In genomic region chr9:122902717-122903535, GRCm38 (mm10) we compare ENCODE assay signal across 9 mouse cellular contexts. TPM values are rescaled to one million over a fixed set of nuclear protein-coding genes. Genes with fewer than 3 reads are reported as not detected.
A peak's percentile ranks its signal among the peaks of the same experiment; 100 is the strongest.
DNase-seq lines count a peak whose midpoint lies in the region; ATAC-seq and TF ChIP-seq lines count a peak whose summit lies in the region.
"Had no signal": no experiment of that assay in that cellular context is flagged by ENCODE, and none has a peak within 500 bp of the region (broad histone marks: within the 10 kb centered on the region; RNA-seq: fewer than 3 reads in every experiment).

No protein-coding gene starts in this region.

- ATAC-seq in forebrain, embryonic 11.5 days (replicated peaks; ENCODE audit: low FRiP score) = peak; percentile 99
- ATAC-seq in heart, embryonic 13.5 days (ENCODE audit: extremely low read depth, insufficient number of reproducible peaks, low FRiP score, low TSS enrichment) = peak; percentile 68
- peak; percentile 99 for ATAC-seq in kidney, postnatal 0 days (replicated peaks; ENCODE audit: low FRiP score, low read depth)
- ATAC-seq in liver, embryonic 13.5 days (ENCODE audit: low read depth) = 0 out of 2 replicates have a peak, but pooled peaks have one; percentile 15
- ATAC-seq in neural tube, embryonic 11.5 days (ENCODE audit: insufficient read depth, low FRiP score, low TSS enrichment) = peak; percentile 98

- H3K9ac ChIP-seq in forebrain, embryonic 11.5 days (ENCODE audit: low read length) = peak overlapping the region; percentile 89
- H3K9ac ChIP-seq in heart, embryonic 13.5 days = peak overlapping the region; percentile 78
- H3K9ac ChIP-seq in kidney, postnatal 0 days (ENCODE audit: low read depth, low read length) = peak overlapping the region; percentile 75
- no peak overlapping the region for H3K9ac ChIP-seq in liver, embryonic 13.5 days
- H3K9ac ChIP-seq in neural tube, embryonic 11.5 days (ENCODE audit: low read length) = peak overlapping the region; percentile 93

- no peaks in the 10 kb centered on the region for H3K36me3 ChIP-seq in forebrain, embryonic 11.5 days (ENCODE audit: control insufficient read depth, insufficient read depth, low read length)
- peaks cover 14% of the 10 kb centered on the region for H3K36me3 ChIP-seq in heart, embryonic 13.5 days
- H3K36me3 ChIP-seq in kidney, postnatal 0 days (ENCODE audit: insufficient read depth, low read length) = no peaks in the 10 kb centered on the region
- no peaks in the 10 kb centered on the region for H3K36me3 ChIP-seq in liver, embryonic 13.5 days
- peaks cover 5% of the 10 kb centered on the region for H3K36me3 ChIP-seq in neural tube, embryonic 11.5 days (ENCODE audit: control insufficient read depth, insufficient read depth, low read length)

- no peak for TF ChIP-seq CTCF in kidney, postnatal 0 days (IDR thresholded peaks at IDR 0.05; ENCODE audit: low read depth)

- H3K4me1 ChIP-seq in forebrain, embryonic 11.5 days (replicated peaks; ENCODE audit: control insufficient read depth, insufficient read depth, low read length) = peaks cover 2% of the 10 kb centered on the region; the same call in 1 of the 2 replicates
- H3K4me1 ChIP-seq in heart, embryonic 13.5 days = peaks cover 3% of the 10 kb centered on the region; the same call in 1 of the 2 replicates
- 0 out of 2 replicates have a peak, but pooled peaks cover 2% of the 10 kb centered on the region for H3K4me1 ChIP-seq in kidney, postnatal 0 days (replicated peaks; ENCODE audit: insufficient read depth, low read length)
- no peaks in the 10 kb centered on the region for H3K4me1 ChIP-seq in liver, embryonic 13.5 days (replicated peaks)
- H3K4me1 ChIP-seq in neural tube, embryonic 11.5 days (ENCODE audit: control insufficient read depth, insufficient read depth, low read length) = no peaks in the 10 kb centered on the region

- 14% methylated on average over 32 of the region's 32 CpGs for WGBS in forebrain, embryonic 11.5 days
- WGBS in heart, embryonic 13.5 days = 13% methylated on average over 32 of the region's 32 CpGs
- WGBS in kidney, postnatal 0 days = 11% methylated on average over 32 of the region's 32 CpGs
- 20% methylated on average over 32 of the region's 32 CpGs for WGBS in liver, embryonic 13.5 days (ENCODE audit: insufficient replicate concordance)
- 13% methylated on average over 32 of the region's 32 CpGs for WGBS in neural tube, embryonic 11.5 days

- no peaks in the 10 kb centered on the region for H3K9me3 ChIP-seq in forebrain, embryonic 11.5 days (ENCODE audit: control insufficient read depth, low read length)
- H3K9me3 ChIP-seq in heart, embryonic 13.5 days = no peaks in the 10 kb centered on the region
- no peaks in the 10 kb centered on the region for H3K9me3 ChIP-seq in kidney, postnatal 0 days (replicated peaks; ENCODE audit: low read length)
- no peaks in the 10 kb centered on the region for H3K9me3 ChIP-seq in liver, embryonic 13.5 days (replicated peaks)
- H3K9me3 ChIP-seq in neural tube, embryonic 11.5 days (ENCODE audit: control insufficient read depth, low read length) = no peaks in the 10 kb centered on the region

- H3K4me3 ChIP-seq in forebrain, embryonic 11.5 days (ENCODE audit: low read depth, low read length) = peak overlapping the region; percentile 57
- H3K4me3 ChIP-seq in heart, embryonic 13.5 days = peak overlapping the region; percentile 60
- H3K4me3 ChIP-seq in kidney, postnatal 0 days (replicated peaks; ENCODE audit: low read depth, low read length) = peak overlapping the region; percentile 55
- peak overlapping the region; percentile 44 for H3K4me3 ChIP-seq in liver, embryonic 13.5 days (replicated peaks)
- H3K4me3 ChIP-seq in neural tube, embryonic 11.5 days (ENCODE audit: low read depth, low read length) = peak overlapping the region; percentile 61
- H3K4me3 ChIP-seq: myocyte had no signal

- H3K27me3 ChIP-seq in forebrain, embryonic 11.5 days (ENCODE audit: control insufficient read depth, insufficient read depth, low read length) = no peaks in the 10 kb centered on the region
- H3K27me3 ChIP-seq in heart, embryonic 13.5 days (replicated peaks) = no peaks in the 10 kb centered on the region
- H3K27me3 ChIP-seq in kidney, postnatal 0 days (ENCODE audit: insufficient read depth, low read length) = no peaks in the 10 kb centered on the region
- peaks cover 6% of the 10 kb centered on the region; the same call in 1 of the 2 replicates for H3K27me3 ChIP-seq in liver, embryonic 13.5 days
- H3K27me3 ChIP-seq in neural tube, embryonic 11.5 days (ENCODE audit: control insufficient read depth, insufficient read depth, low read length) = no peaks in the 10 kb centered on the region

- H3K4me2 ChIP-seq in forebrain, embryonic 11.5 days (ENCODE audit: low read depth, low read length, severe bottlenecking) = peak overlapping the region; percentile 74
- peak overlapping the region; percentile 76 for H3K4me2 ChIP-seq in heart, embryonic 13.5 days
- H3K4me2 ChIP-seq in kidney, postnatal 0 days (ENCODE audit: low read length) = peak overlapping the region; percentile 78
- H3K4me2 ChIP-seq in liver, embryonic 13.5 days = peak overlapping the region; percentile 48
- peak overlapping the region; percentile 84 for H3K4me2 ChIP-seq in neural tube, embryonic 11.5 days (ENCODE audit: low read depth)

- H3K27ac ChIP-seq in forebrain, embryonic 11.5 days (ENCODE audit: low read depth, low read length) = no peak overlapping the region
- no peak overlapping the region for H3K27ac ChIP-seq in heart, embryonic 13.5 days (replicated peaks)
- no peak overlapping the region for H3K27ac ChIP-seq in kidney, postnatal 0 days
- H3K27ac ChIP-seq in liver, embryonic 13.5 days = no peak overlapping the region
- H3K27ac ChIP-seq in neural tube, embryonic 11.5 days (ENCODE audit: low read depth, low read length) = no peak overlapping the region

- peak; percentile 13 for DNase-seq in thymus, postnatal 4 days
- no peak for DNase-seq in thymus, adult 18-20 months
- DNase-seq in forebrain, embryonic 11.5 days (ENCODE audit: low spot score) = peak; percentile 88
- peak; percentile 96 for DNase-seq in kidney, postnatal 0 days (ENCODE audit: low spot score)
- peak; percentile 2 for DNase-seq in liver, embryonic 13.5 days
- DNase-seq in neural tube, embryonic 11.5 days (ENCODE audit: low spot score) = peak; percentile 87
- peak; percentile 58 for DNase-seq in urinary bladder, postnatal 14 days (ENCODE audit: low spot score)

RNA-seq across cellular contexts. Expression of gene Zkscan7, which starts 17.4 kb away (rescaled TPM):
- 5.5 and 5.7 TPM in 2 replicates for polyA plus RNA-seq in forebrain, embryonic 11.5 days (2014; fragmentation: Nextera tagmentation; extraction: Ambion mirVana)
- polyA plus RNA-seq in heart, embryonic 13.5 days (2015; fragmentation: Nextera tagmentation; extraction: Ambion mirVana) = 2.1 and 3.0 TPM in 2 replicates
- 3.7 and 4.3 TPM in 2 replicates for polyA plus RNA-seq in kidney, postnatal 0 days (2015; fragmentation: Nextera tagmentation; extraction: Ambion mirVana)
- 0.46 and 0.70 TPM in 2 replicates for polyA plus RNA-seq in liver, embryonic 13.5 days (2015; fragmentation: Nextera tagmentation; extraction: Ambion mirVana)
- 3.0 and 3.3 TPM in 2 replicates for polyA plus RNA-seq in neural tube, embryonic 11.5 days (2014; fragmentation: Nextera tagmentation; extraction: Ambion mirVana)

RNA-seq across cellular contexts. Expression of gene Zfp105, which starts 19.9 kb away (rescaled TPM):
- 32.2 and 34.8 TPM in 2 replicates for polyA plus RNA-seq in forebrain, embryonic 11.5 days (2014; fragmentation: Nextera tagmentation; extraction: Ambion mirVana)
- polyA plus RNA-seq in heart, embryonic 13.5 days (2015; fragmentation: Nextera tagmentation; extraction: Ambion mirVana) = 11.0 and 12.0 TPM in 2 replicates
- 17.0 and 18.9 TPM in 2 replicates for polyA plus RNA-seq in kidney, postnatal 0 days (2015; fragmentation: Nextera tagmentation; extraction: Ambion mirVana)
- 2.5 and 3.0 TPM in 2 replicates for polyA plus RNA-seq in liver, embryonic 13.5 days (2015; fragmentation: Nextera tagmentation; extraction: Ambion mirVana)
- polyA plus RNA-seq in neural tube, embryonic 11.5 days (2014; fragmentation: Nextera tagmentation; extraction: Ambion mirVana) = 35.3 and 36.7 TPM in 2 replicates
- polyA plus RNA-seq: myocyte had no signal

RNA-seq across cellular contexts. Expression of gene Zfp445, which starts 37.1 kb away (rescaled TPM):
- polyA plus RNA-seq in forebrain, embryonic 11.5 days (2014; fragmentation: Nextera tagmentation; extraction: Ambion mirVana) = 75.9 and 81.8 TPM in 2 replicates
- polyA plus RNA-seq in heart, embryonic 13.5 days (2015; fragmentation: Nextera tagmentation; extraction: Ambion mirVana) = 33.7 and 40.3 TPM in 2 replicates
- 33.0 and 35.0 TPM in 2 replicates for polyA plus RNA-seq in kidney, postnatal 0 days (2015; fragmentation: Nextera tagmentation; extraction: Ambion mirVana)
- 17.1 and 21.5 TPM in 2 replicates for polyA plus RNA-seq in liver, embryonic 13.5 days (2015; fragmentation: Nextera tagmentation; extraction: Ambion mirVana)
- 80.2 and 88.1 TPM in 2 replicates for polyA plus RNA-seq in neural tube, embryonic 11.5 days (2014; fragmentation: Nextera tagmentation; extraction: Ambion mirVana)

RNA-seq across cellular contexts. Expression of gene 1110059G10Rik, which starts 47.9 kb away (rescaled TPM):
- 28.9 and 31.9 TPM in 2 replicates for polyA plus RNA-seq in forebrain, embryonic 11.5 days (2014; fragmentation: Nextera tagmentation; extraction: Ambion mirVana)
- 20.1 and 22.3 TPM in 2 replicates for polyA plus RNA-seq in heart, embryonic 13.5 days (2015; fragmentation: Nextera tagmentation; extraction: Ambion mirVana)
- polyA plus RNA-seq in kidney, postnatal 0 days (2015; fragmentation: Nextera tagmentation; extraction: Ambion mirVana) = 44.0 and 47.3 TPM in 2 replicates
- 19.3 and 22.2 TPM in 2 replicates for polyA plus RNA-seq in liver, embryonic 13.5 days (2015; fragmentation: Nextera tagmentation; extraction: Ambion mirVana)
- polyA plus RNA-seq in neural tube, embryonic 11.5 days (2014; fragmentation: Nextera tagmentation; extraction: Ambion mirVana) = 27.7 and 30.8 TPM in 2 replicates

RNA-seq across cellular contexts. Expression of gene Kif15, which starts 47.9 kb away (rescaled TPM):
- polyA plus RNA-seq in forebrain, embryonic 11.5 days (2014; fragmentation: Nextera tagmentation; extraction: Ambion mirVana) = 93.9 and 109 TPM in 2 replicates
- 27.5 and 27.6 TPM in 2 replicates for polyA plus RNA-seq in heart, embryonic 13.5 days (2015; fragmentation: Nextera tagmentation; extraction: Ambion mirVana)
- 18.1 and 19.5 TPM in 2 replicates for polyA plus RNA-seq in kidney, postnatal 0 days (2015; fragmentation: Nextera tagmentation; extraction: Ambion mirVana)
- 34.7 and 36.4 TPM in 2 replicates for polyA plus RNA-seq in liver, embryonic 13.5 days (2015; fragmentation: Nextera tagmentation; extraction: Ambion mirVana)
- 50.3 and 53.9 TPM in 2 replicates for polyA plus RNA-seq in neural tube, embryonic 11.5 days (2014; fragmentation: Nextera tagmentation; extraction: Ambion mirVana)

Comparison
In these comparisons a context has a peak if more than half of its experiments do, and no peak if none do; other contexts are left out.
1. DNase-seq: peak in thymus, postnatal 4 days (single experiment), forebrain, embryonic 11.5 days (single experiment), kidney, postnatal 0 days (single experiment), liver, embryonic 13.5 days (single experiment), neural tube, embryonic 11.5 days (single experiment) and urinary bladder, postnatal 14 days (single experiment); none in thymus, adult 18-20 months (0 of 2).
2. ATAC-seq: peak in every context shown above with its lines; median percentile 99 in forebrain, embryonic 11.5 days; 99 in kidney, postnatal 0 days; 98 in neural tube, embryonic 11.5 days; 68 in heart, embryonic 13.5 days; 15 in liver, embryonic 13.5 days.
3. Peak in every context shown above with its lines, with median percentiles within 50 percentile points of each other: H3K4me2 ChIP-seq and H3K4me3 ChIP-seq.